Mouse (Mus musculus) bone marrow macrophage, adult 2 months (primary cell): Measurements from ENCODE around the gene Kcnh4. TPM values are rescaled to one million over a fixed set of nuclear protein-coding genes. Genes with fewer than 3 reads are reported as not detected.
A peak's percentile ranks its signal among the peaks of the same experiment; 100 is the strongest.

Source experiments
- H3K27ac ChIP-seq: 2 replicates; pipeline ENCODE4 v1.5.1; 2012; ENCODE audit warnings: low read depth, low read length; ENCODE audit not compliant: insufficient read depth
- H3K4me1 ChIP-seq: 2 replicates; pipeline ENCODE4 v1.6.1; 2012; ENCODE audit warnings: low read length; ENCODE audit not compliant: control insufficient read depth, insufficient read depth
- H3K4me3 ChIP-seq: 2 replicates; pipeline ENCODE4 v1.5.1; 2012; ENCODE audit warnings: mild to moderate bottlenecking, low read length, moderate library complexity; ENCODE audit not compliant: insufficient read depth
- CTCF ChIP-seq: IDR thresholded peaks from 2 replicates; pipeline ENCODE4 v1.5.1; 2012; ENCODE audit warnings: low read depth, mild to moderate bottlenecking, low read length, moderate library complexity
- POLR2A ChIP-seq: IDR thresholded peaks from 2 replicates; pipeline ENCODE4 v1.6.1; 2012; ENCODE audit warnings: mild to moderate bottlenecking, low read depth, low read length, borderline replicate concordance
- polyA plus RNA-seq: library from polyadenylated mRNA; stranded (reverse); fragments of >200 nt; gene quantifications from 2 replicates; pipeline ENCODE4 v1.2.4, GENCODE M21; 2012; ENCODE audit not compliant: missing spikeins, insufficient read depth, insufficient read length

Kcnh4 gene
- polyA plus RNA-seq, 1 experiment: not detected

GRCm38 (mm10) chr11:100785774-100786173 lies 26.0 kb upstream of the Kcnh4 start:
- Histone ChIP-seq H3K4me1 (no peaks in the 10 kb centered on the region), H3K4me3 (no peak overlapping the region), H3K27ac (no peak overlapping the region)
- no peak for TF ChIP-seq POLR2A
- no peak for TF ChIP-seq CTCF

- TF ChIP-seq POLR2A (no peak), CTCF (no peak)
- Histone ChIP-seq H3K4me3 (no peak overlapping the region), H3K4me1 (no peaks in the 10 kb centered on the region), H3K27ac (no peak overlapping the region)
Measured at GRCm38 (mm10) chr11:100784286-100784685, 24.5 kb upstream of the Kcnh4 start.

GRCm38 (mm10) chr11:100782568-100782967 lies 22.8 kb upstream of the Kcnh4 start:
- no peak overlapping the region for H3K27ac ChIP-seq
- no peaks in the 10 kb centered on the region for H3K4me1 ChIP-seq
- TF ChIP-seq CTCF (no peak), POLR2A (no peak)
- H3K4me3 ChIP-seq: no peak overlapping the region

- H3K27ac ChIP-seq: no peak overlapping the region
- H3K4me1 ChIP-seq: no peaks in the 10 kb centered on the region
- no peak for TF ChIP-seq POLR2A
- TF ChIP-seq CTCF: no peak
- H3K4me3 ChIP-seq: no peak overlapping the region
Measured at GRCm38 (mm10) chr11:100781763-100782475, 22.2 kb upstream of the Kcnh4 start.

GRCm38 (mm10) chr11:100780247-100780646 lies 20.5 kb upstream of the Kcnh4 start:
- no peak for TF ChIP-seq CTCF
- no peak for TF ChIP-seq POLR2A
- peaks cover 11% of the 10 kb centered on the region for H3K4me1 ChIP-seq
- no peak overlapping the region for H3K4me3 ChIP-seq
- H3K27ac ChIP-seq: no peak overlapping the region

GRCm38 (mm10) chr11:100778069-100778468 lies 18.3 kb upstream of the Kcnh4 start:
- TF ChIP-seq POLR2A: no peak
- TF ChIP-seq CTCF: no peak
- Histone ChIP-seq H3K4me3 (no peak overlapping the region), H3K4me1 (peaks cover 14% of the 10 kb centered on the region), H3K27ac (no peak overlapping the region)

- no peak overlapping the region; the same call in 1 of the 2 replicates for H3K27ac ChIP-seq
- H3K4me1 ChIP-seq: peaks cover 14% of the 10 kb centered on the region
Measured at GRCm38 (mm10) chr11:100775921-100776320, 16.2 kb upstream of the Kcnh4 start.

DNA sequence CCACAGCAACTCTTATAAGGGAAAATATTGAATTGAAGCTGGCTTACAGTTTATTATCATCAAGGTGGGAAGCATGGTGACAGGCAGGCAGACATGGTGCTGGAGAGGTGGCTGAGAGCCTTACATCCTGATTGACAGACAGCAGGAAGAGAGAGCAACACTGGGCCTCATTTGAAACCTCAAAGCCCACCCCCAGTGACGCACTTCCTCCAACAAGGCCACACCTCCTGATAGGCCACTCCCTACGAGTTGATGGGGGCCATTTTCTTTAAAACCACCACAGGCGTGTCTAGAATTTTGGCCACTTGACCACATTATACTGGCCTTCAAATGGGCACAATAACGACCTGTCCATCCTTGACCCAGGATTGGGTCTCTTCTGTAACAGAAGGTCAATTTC lies 14.5 kb upstream of the Kcnh4 start:
- H3K4me1 ChIP-seq: peaks cover 19% of the 10 kb centered on the region
- H3K4me3 ChIP-seq: no peak overlapping the region
- TF ChIP-seq CTCF (no peak), POLR2A (no peak)
- no peak overlapping the region for H3K27ac ChIP-seq

More at GRCm38 (mm10) chr11:100775921-100776320, 16.2 kb upstream of the Kcnh4 start:
- H3K4me3 ChIP-seq: no peak overlapping the region
- no peak for TF ChIP-seq CTCF
- no peak for TF ChIP-seq POLR2A

GRCm38 (mm10) chr11:100770646-100771408 lies 11.1 kb upstream of the Kcnh4 start, which contains the start of gene Ghdc:
Gene Ghdc (minus strand): TSS chr11:100770957.
- peak within 1 kb of the TSS; percentile 72 for H3K4me3 ChIP-seq
- peaks cover 11% of the 10 kb centered on the region for H3K4me1 ChIP-seq
- H3K27ac ChIP-seq: peak within 1 kb of the TSS; percentile 37; the same call in 1 of the 2 replicates
- TF ChIP-seq CTCF: no peak
- TF ChIP-seq POLR2A: no peak

- H3K4me3 ChIP-seq: peak overlapping the region; percentile 72
- peaks cover 6% of the 10 kb centered on the region for H3K4me1 ChIP-seq
- H3K27ac ChIP-seq: no peak overlapping the region
- TF ChIP-seq CTCF (no peak), POLR2A (no peak)
Measured at GRCm38 (mm10) chr11:100769980-100770379, 10.2 kb upstream of the Kcnh4 start.
